Mouse (Mus musculus): ENCODE measurements around the gene Aes. TPM values are rescaled to one million over a fixed set of nuclear protein-coding genes. Genes with fewer than 3 reads are reported as not detected.

The Aes gene
- polyA plus RNA-seq, 1 experiment from 2014 or later = 598 TPM

DNA sequence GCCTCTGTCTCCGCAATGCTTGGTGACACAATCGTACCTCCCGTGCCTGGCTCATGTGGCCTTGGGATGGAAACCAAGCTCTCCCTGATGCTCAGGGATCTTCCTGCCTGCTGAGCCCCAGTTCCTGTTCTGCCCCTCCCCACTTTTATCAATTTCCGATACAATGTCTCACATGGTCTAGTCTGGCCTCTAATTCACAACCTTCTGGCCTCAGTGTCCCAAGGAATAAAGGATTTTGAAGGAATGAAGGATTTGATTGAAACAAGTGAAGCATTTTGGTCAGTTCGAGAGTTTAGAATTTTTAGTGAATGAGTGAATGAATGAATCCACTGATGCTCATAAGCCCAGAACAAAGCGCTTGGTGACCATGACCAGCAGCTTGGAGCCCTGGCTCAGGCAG, 36.1 kb upstream of the Aes start:
- Histone ChIP-seq H3K27ac (replicated peaks in 1 of 2; ENCODE audit: control insufficient read depth in 1 of 2, insufficient read depth in 1 of 2, low read depth in 2 of 2, low read length in 2 of 2) (no peak overlapping the region), H3K36me3 (ENCODE audit: control insufficient read depth, insufficient read depth, low read length) (no peaks in the 10 kb centered on the region), H3K4me1 (ENCODE audit: control insufficient read depth in 2 of 2, insufficient read depth in 2 of 2, low read length in 2 of 2) (peaks cover 9 to 12% of the 10 kb centered on the region in 2 experiments; a peak in 2 of 4 replicates), H3K9ac (ENCODE audit: low read length) (no peak overlapping the region), H3K4me2 (ENCODE audit: low read length) (peak overlapping the region; percentile 52), H3K4me3 (ENCODE audit: control insufficient read depth in 1 of 2, insufficient read depth in 1 of 2, low read depth in 1 of 2, low read length in 2 of 2) (peak overlapping the region in 1 of 2 experiments; percentile 20; a peak in 1 of 4 replicates), H3K9me3 (ENCODE audit: control insufficient read depth, low read length) (no peaks in the 10 kb centered on the region), H3K27me3 (ENCODE audit: control insufficient read depth, insufficient read depth, low read length) (no peaks in the 10 kb centered on the region)
- ATAC-seq (ENCODE audit: insufficient number of reproducible peaks, insufficient read depth, low FRiP score, low read depth) = no peak
- WGBS = 65% methylated on average over 6 of the region's 6 CpGs

DNA sequence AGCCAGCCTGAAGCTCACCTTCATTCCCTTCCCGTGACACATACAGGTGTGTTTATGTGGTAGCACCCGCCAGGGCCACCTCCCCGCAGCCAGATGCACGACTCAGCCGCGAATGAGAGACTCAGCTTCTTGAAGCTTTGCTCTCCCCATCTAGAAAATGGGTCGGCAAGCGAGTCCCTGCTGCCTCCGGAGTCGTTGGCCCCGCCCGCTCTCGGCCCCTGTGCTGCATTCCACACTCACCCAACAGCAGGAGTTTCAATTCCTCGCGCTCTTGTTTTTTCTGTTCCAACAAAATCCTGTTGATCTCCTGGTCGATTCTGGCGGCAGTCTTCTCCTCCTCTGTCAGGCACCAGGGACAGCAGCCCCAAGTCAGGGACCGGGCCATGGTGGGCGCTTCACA, 35.7 kb upstream of the Aes start:
- Histone ChIP-seq H3K9me3 (ENCODE audit: control insufficient read depth, low read length) (no peaks in the 10 kb centered on the region), H3K27me3 (ENCODE audit: control insufficient read depth, insufficient read depth, low read length) (no peaks in the 10 kb centered on the region), H3K4me3 (ENCODE audit: control insufficient read depth in 1 of 2, insufficient read depth in 1 of 2, low read depth in 1 of 2, low read length in 2 of 2) (peak overlapping the region; percentile 20 to 26; a peak in 2 of 4 replicates), H3K36me3 (ENCODE audit: control insufficient read depth, insufficient read depth, low read length) (no peaks in the 10 kb centered on the region), H3K27ac (replicated peaks in 1 of 2; ENCODE audit: control insufficient read depth in 1 of 2, insufficient read depth in 1 of 2, low read depth in 2 of 2, low read length in 2 of 2) (peak overlapping the region; percentile 16 to 36; a peak in 1 of 4 replicates), H3K9ac (ENCODE audit: low read length) (peak overlapping the region; percentile 52; the same call in 1 of the 2 replicates), H3K4me1 (ENCODE audit: control insufficient read depth in 2 of 2, insufficient read depth in 2 of 2, low read length in 2 of 2) (peaks cover 9 to 12% of the 10 kb centered on the region in 2 experiments; a peak in 2 of 4 replicates), H3K4me2 (ENCODE audit: low read length) (peak overlapping the region; percentile 52)
- ATAC-seq (ENCODE audit: insufficient number of reproducible peaks, insufficient read depth, low FRiP score, low read depth) = no peak
- WGBS = 12% methylated on average over 19 of the region's 19 CpGs

DNA sequence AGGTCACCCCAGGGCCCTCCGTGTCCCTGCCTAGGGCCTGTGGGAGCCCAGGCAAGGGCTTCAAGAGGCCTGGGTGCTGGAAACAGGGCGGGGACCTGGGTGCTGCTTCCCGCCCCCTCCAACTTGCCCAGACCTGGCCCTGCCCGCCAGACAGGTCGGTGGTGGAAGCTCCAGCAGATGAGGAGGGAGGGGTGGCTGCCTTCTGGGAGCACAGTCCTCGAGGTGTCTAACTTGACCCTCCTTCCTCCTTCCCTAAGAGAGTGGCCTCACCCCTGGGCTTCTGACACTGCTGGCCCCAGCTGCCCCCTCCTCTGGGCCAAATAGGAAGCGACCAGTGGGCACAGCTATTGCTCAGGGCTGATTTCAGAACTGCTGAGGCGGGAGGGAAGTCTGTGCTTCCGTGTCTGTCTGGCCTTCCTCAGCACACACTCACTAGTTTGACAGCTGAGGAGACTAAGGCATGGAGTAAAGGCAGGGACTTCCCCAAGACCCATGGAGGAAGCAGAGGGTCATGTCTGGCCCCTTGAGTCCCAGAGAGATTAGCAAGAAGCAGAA, 35.2 kb upstream of the Aes start, which contains the start of gene Gna15:
TSS of gene Gna15 (minus strand) at position 175 of the 555 bp plus-strand sequence.
- H3K27me3 ChIP-seq (ENCODE audit: control insufficient read depth, insufficient read depth, low read length) = no peaks in the 10 kb centered on the region
- H3K36me3 ChIP-seq (ENCODE audit: control insufficient read depth, insufficient read depth, low read length) = peaks cover 5% of the 10 kb centered on the region
- peak within 1 kb of the TSS; percentile 16 to 36; a peak in 1 of 4 replicates for H3K27ac ChIP-seq (replicated peaks in 1 of 2; ENCODE audit: control insufficient read depth in 1 of 2, insufficient read depth in 1 of 2, low read depth in 2 of 2, low read length in 2 of 2)
- no peaks in the 10 kb centered on the region for H3K9me3 ChIP-seq (ENCODE audit: control insufficient read depth, low read length)
- ATAC-seq (ENCODE audit: insufficient number of reproducible peaks, insufficient read depth, low FRiP score, low read depth) = peak; percentile 49
- WGBS = 8% methylated on average over 9 of the region's 9 CpGs
- H3K4me3 ChIP-seq (ENCODE audit: control insufficient read depth in 1 of 2, insufficient read depth in 1 of 2, low read depth in 1 of 2, low read length in 2 of 2) = peak within 1 kb of the TSS; percentile 20 to 26; a peak in 2 of 4 replicates
- H3K4me1 ChIP-seq (ENCODE audit: control insufficient read depth in 2 of 2, insufficient read depth in 2 of 2, low read length in 2 of 2) = peaks cover 9 to 12% of the 10 kb centered on the region in 2 experiments; a peak in 2 of 4 replicates
- peak within 1 kb of the TSS; percentile 52 for H3K4me2 ChIP-seq (ENCODE audit: low read length)
- peak within 1 kb of the TSS; percentile 52; the same call in 1 of the 2 replicates for H3K9ac ChIP-seq (ENCODE audit: low read length)

DNA sequence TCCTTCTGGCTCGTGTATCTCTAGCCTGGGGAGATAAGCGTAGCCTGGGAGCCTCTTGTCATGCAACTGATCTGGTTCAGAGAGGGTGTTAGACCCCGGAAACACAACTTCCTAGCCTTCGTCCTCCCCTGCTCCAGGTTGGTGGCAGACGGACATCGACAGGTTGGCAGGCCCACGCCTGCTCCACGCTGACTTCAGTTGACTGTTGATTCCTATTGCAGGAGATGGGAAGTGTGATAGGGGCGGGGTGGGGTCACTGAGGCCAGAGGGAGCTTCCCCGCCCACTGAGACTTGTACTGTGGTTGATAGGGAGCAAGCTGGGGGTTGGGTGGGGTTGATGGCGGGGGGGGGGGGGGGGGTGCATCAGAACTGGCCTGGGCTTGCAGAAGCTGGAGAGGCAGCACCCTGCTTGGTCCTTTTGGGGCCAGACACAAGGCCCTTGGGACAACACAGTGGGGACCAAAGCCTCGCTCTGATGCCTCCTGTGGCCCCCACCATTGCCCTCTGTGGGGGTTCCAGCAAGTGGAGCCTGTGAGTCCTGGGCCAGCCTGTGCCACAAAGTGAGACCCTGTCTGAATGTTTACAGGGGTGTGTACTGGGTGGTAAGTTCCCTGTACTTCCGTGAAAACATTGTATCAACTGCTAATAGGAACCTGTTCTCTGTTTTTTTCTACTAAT, 34.1 kb upstream of the Aes start:
- no peak overlapping the region for H3K9ac ChIP-seq (ENCODE audit: low read length)
- ATAC-seq (ENCODE audit: insufficient number of reproducible peaks, insufficient read depth, low FRiP score, low read depth) = no peak
- 44% methylated on average over 12 of the region's 13 CpGs for WGBS
- peaks cover 15% of the 10 kb centered on the region for H3K36me3 ChIP-seq (ENCODE audit: control insufficient read depth, insufficient read depth, low read length)
- no peaks in the 10 kb centered on the region for H3K9me3 ChIP-seq (ENCODE audit: control insufficient read depth, low read length)
- no peak overlapping the region for H3K27ac ChIP-seq (replicated peaks in 1 of 2; ENCODE audit: control insufficient read depth in 1 of 2, insufficient read depth in 1 of 2, low read depth in 2 of 2, low read length in 2 of 2)
- H3K4me2 ChIP-seq (ENCODE audit: low read length) = no peak overlapping the region
- no peaks in the 10 kb centered on the region for H3K27me3 ChIP-seq (ENCODE audit: control insufficient read depth, insufficient read depth, low read length)
- H3K4me3 ChIP-seq (ENCODE audit: control insufficient read depth in 1 of 2, insufficient read depth in 1 of 2, low read depth in 1 of 2, low read length in 2 of 2) = no peak overlapping the region
- peaks cover 8 to 9% of the 10 kb centered on the region in 2 experiments; a peak in 2 of 4 replicates for H3K4me1 ChIP-seq (ENCODE audit: control insufficient read depth in 2 of 2, insufficient read depth in 2 of 2, low read length in 2 of 2)

DNA sequence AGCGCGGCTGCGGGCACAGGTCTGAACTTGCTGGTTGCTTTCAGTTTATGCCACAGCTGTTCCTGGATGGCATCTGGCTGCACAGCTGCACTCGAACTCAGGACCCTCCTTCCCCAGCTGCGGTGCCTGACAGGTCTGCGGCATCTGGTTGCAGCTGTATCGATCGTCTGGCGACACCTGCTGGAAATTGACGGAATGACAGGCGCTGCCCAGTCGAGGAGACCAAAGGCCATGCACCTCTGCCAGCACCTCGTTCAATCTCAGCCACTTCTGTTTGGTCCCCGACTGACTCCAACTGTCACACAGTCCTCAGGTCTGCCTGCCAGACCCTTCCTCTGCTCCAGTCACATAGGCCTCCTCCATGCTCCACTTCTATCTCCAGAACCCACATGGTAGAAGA, 32.5 kb upstream of the Aes start:
- no peak overlapping the region for H3K27ac ChIP-seq (replicated peaks in 1 of 2; ENCODE audit: control insufficient read depth in 1 of 2, insufficient read depth in 1 of 2, low read depth in 2 of 2, low read length in 2 of 2)
- H3K4me2 ChIP-seq (ENCODE audit: low read length) = no peak overlapping the region
- H3K27me3 ChIP-seq (ENCODE audit: control insufficient read depth, insufficient read depth, low read length) = no peaks in the 10 kb centered on the region
- peaks cover 30% of the 10 kb centered on the region for H3K36me3 ChIP-seq (ENCODE audit: control insufficient read depth, insufficient read depth, low read length)
- 14% methylated on average over 14 of the region's 14 CpGs for WGBS
- no peak overlapping the region for H3K9ac ChIP-seq (ENCODE audit: low read length)
- H3K4me3 ChIP-seq (ENCODE audit: control insufficient read depth in 1 of 2, insufficient read depth in 1 of 2, low read depth in 1 of 2, low read length in 2 of 2) = no peak overlapping the region
- no peak for ATAC-seq (ENCODE audit: insufficient number of reproducible peaks, insufficient read depth, low FRiP score, low read depth)
- H3K9me3 ChIP-seq (ENCODE audit: control insufficient read depth, low read length) = no peaks in the 10 kb centered on the region
- peaks cover 8 to 9% of the 10 kb centered on the region in 2 experiments; a peak in 2 of 4 replicates for H3K4me1 ChIP-seq (ENCODE audit: control insufficient read depth in 2 of 2, insufficient read depth in 2 of 2, low read length in 2 of 2)

DNA sequence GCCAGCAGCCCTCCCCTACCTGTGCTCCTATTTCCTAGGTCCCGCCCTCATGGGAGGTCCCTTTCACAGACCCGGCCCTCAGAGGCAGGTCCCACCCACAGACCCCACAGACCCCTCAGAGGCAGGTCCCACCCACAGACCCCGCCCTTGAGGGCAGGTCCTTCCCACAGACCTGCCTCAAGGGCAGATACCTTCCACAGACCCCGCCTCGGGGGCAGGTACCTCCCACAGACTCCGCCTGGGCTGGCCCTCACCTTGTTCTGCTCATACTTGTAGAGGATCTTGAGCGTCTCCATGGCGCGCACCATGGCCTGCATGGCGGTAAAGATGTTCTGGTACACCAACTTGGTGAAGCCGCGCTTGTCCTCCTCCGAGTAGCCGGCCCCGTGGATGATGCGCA, 24.5 kb upstream of the Aes start:
- Histone ChIP-seq H3K4me2 (ENCODE audit: low read length) (no peak overlapping the region), H3K27me3 (ENCODE audit: control insufficient read depth, insufficient read depth, low read length) (no peaks in the 10 kb centered on the region), H3K9ac (ENCODE audit: low read length) (no peak overlapping the region), H3K9me3 (ENCODE audit: control insufficient read depth, low read length) (no peaks in the 10 kb centered on the region), H3K4me3 (ENCODE audit: control insufficient read depth in 1 of 2, insufficient read depth in 1 of 2, low read depth in 1 of 2, low read length in 2 of 2) (no peak overlapping the region), H3K4me1 (ENCODE audit: control insufficient read depth in 2 of 2, insufficient read depth in 2 of 2, low read length in 2 of 2) (peaks cover 9% of the 10 kb centered on the region in 2 experiments), H3K27ac (replicated peaks in 1 of 2; ENCODE audit: control insufficient read depth in 1 of 2, insufficient read depth in 1 of 2, low read depth in 2 of 2, low read length in 2 of 2) (no peak overlapping the region), H3K36me3 (ENCODE audit: control insufficient read depth, insufficient read depth, low read length) (peaks cover 40% of the 10 kb centered on the region)
- ATAC-seq (ENCODE audit: insufficient number of reproducible peaks, insufficient read depth, low FRiP score, low read depth) = no peak
- WGBS = 69% methylated on average over 16 of the region's 16 CpGs

DNA sequence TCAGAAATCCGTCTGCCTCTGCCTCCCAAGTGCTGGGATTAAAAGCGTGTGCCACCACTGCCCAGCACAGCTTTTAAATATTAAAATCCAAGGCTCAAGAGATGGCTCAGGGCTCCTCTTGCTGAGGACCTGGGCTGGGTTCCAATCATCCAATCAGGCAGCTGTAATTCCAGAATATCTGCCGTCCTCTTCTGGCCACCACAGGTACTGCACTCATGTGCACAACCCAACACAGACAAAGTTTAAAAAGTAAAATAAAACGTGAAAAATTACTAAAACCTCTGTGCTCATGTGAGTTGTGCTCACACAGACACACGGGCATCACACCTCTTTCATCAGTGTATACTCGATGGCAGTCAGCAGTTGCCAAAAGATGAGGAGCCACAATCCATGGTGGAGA, 22.6 kb upstream of the Aes start:
- H3K4me1 ChIP-seq (ENCODE audit: control insufficient read depth in 2 of 2, insufficient read depth in 2 of 2, low read length in 2 of 2) = peaks cover 12 to 14% of the 10 kb centered on the region in 2 experiments
- peaks cover 22% of the 10 kb centered on the region for H3K36me3 ChIP-seq (ENCODE audit: control insufficient read depth, insufficient read depth, low read length)
- no peak overlapping the region for H3K4me3 ChIP-seq (ENCODE audit: control insufficient read depth in 1 of 2, insufficient read depth in 1 of 2, low read depth in 1 of 2, low read length in 2 of 2)
- no peaks in the 10 kb centered on the region for H3K9me3 ChIP-seq (ENCODE audit: control insufficient read depth, low read length)
- 78% methylated on average over 6 of the region's 6 CpGs for WGBS
- no peak overlapping the region for H3K27ac ChIP-seq (replicated peaks in 1 of 2; ENCODE audit: control insufficient read depth in 1 of 2, insufficient read depth in 1 of 2, low read depth in 2 of 2, low read length in 2 of 2)
- no peak overlapping the region for H3K9ac ChIP-seq (ENCODE audit: low read length)
- ATAC-seq (ENCODE audit: insufficient number of reproducible peaks, insufficient read depth, low FRiP score, low read depth) = no peak
- H3K4me2 ChIP-seq (ENCODE audit: low read length) = no peak overlapping the region
- no peaks in the 10 kb centered on the region for H3K27me3 ChIP-seq (ENCODE audit: control insufficient read depth, insufficient read depth, low read length)

Data from heart, embryonic 14.5 days (tissue).